Mouse (Mus musculus): ENCODE data around the gene Rab3il1. TPM values are rescaled to one million over a fixed set of nuclear protein-coding genes. Genes with fewer than 3 reads are reported as not detected.
"Not testable (repeated sequence)": the region's sequence is repeated elsewhere in the genome, so short reads cannot be mapped to it uniquely, and the experiment has no call there.

Rab3il1 gene
- total RNA-seq (2021), result 9.7 and 10.1 TPM in 2 replicates
- long read RNA-seq, experiment 1, full-length matches to known transcripts, result 9 of 11 reads
- long read RNA-seq, experiment 1, partial matches to known transcripts, result 2 of 11 reads
- long read RNA-seq, experiment 1, other reads (novel, unspliced or antisense), result 0 of 11 reads
- long read RNA-seq, experiment 2, full-length matches to known transcripts, result 8 of 11 reads
- long read RNA-seq, experiment 2, partial matches to known transcripts, result 1 of 11 reads
- long read RNA-seq, experiment 2, other reads (novel, unspliced or antisense), result 2 of 11 reads

DNA sequence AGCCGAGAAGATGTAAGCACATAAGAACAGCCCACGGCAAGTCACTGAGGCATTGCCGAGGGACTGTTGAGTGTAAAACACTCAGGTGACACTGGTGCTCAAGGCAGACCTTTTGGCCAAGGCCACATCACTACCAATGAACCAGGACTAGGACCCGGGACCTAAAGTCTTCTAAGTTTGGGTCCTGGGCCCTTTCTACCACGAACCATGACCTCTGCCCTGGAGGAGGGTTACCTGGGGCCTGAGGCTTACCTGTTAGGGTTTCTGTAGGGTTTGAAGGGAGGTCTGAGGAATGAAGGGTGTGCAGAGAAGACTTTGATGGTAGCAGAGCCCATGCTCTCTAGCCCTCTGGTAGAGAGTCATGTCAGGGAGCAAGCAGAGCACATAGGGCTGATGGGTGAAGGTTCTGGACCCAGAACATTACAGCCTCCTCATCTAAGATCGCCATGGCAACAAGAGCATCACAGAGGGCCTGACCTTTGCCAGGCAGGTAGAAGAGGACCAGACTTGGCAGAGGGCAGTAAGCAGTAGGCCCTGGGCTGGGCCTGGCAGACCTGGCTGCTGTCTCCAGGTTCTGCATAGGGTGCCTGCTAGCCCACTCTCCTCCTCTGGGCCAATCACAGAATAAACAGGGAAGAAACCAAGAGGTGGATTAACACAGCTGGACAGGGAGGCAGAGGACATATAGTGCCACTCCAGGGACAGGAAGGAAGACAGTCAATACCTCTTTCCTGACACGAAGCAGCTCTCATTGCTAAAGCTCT is at the start of gene Rab3il1, which contains the start of gene Best1:
Rab3il1 (plus strand) TSS at position 464 of the 764 bp plus-strand sequence.
Best1 (minus strand) TSS at position 428 of the 764 bp plus-strand sequence.
- DNase-seq, result no peak

DNA sequence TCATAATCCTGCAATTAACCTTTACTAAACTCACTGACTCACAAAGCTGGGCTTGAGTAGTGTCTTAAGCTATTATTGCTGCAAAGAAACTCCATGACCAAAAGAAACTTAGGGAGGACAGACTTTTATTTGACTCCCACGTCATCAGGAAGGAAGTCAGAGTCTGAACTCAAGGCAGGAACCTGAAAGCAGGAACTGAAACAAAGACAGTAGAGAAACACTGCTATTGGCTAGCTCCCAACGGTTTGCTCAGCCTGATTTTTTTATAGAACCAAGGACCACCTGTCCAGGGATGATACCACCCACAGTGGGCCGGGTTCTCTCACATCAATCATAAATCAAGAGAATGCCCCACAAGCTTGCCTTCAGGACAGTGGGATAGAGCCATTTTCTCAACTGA is 49.1 kb upstream of the Rab3il1 start:
- DNase-seq, result no peak

DNA sequence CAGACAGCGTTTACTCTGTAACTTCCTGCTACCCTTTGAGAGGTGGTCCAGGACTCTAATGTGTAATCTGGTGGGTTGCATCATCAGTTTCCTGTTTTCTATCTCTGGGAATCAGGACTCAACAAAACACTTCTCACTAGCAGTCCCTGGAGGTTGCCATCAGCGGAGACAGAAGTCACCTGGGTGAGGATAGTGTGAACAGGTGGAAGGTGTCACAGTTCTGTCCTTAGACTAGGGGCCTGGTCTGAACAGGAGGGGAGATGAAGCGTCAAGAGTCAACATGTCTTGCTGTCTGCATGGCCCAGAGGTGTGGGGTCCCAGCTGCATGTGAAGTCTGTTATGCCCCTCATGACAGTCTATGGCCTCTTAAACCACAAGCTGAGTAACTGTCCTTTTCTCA is 48.6 kb upstream of the Rab3il1 start:
- no peak for DNase-seq

DNA sequence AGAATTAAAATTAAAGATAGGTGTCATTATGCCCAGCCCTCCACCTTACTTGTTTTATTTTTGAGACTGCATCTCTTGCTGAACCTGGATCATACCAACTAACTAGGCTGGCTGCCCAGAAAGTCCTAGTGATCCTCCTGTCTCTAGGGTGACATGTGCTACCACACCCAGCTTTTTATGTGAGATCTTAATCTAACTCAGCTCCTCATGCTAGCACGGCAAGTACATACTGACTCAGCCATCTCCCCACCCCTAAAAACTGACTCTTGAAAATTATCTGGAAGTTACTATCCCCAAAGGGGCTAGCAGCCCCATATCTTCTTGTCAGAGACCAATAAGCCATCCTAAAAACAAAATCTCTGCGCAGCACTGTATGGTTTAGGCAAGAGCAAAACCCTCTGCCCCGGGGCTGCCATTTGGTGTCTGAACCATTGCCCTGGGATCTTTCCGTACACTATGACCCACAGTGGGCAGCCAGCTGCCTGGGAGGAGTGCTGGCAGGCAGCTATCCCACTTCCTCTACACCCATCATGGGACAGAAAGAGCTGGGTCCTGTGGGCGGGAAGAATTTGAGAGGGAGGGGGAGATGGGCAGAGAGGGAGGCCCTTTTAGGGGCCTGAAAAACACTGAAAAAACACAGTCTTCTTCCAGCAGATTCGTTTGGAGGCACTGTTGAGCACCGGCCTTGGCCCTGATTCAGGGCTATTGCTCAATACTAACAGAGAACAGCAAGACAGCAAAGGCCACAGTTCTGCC is 47.2 kb upstream of the Rab3il1 start:
- peak; percentile 91 for DNase-seq

DNA sequence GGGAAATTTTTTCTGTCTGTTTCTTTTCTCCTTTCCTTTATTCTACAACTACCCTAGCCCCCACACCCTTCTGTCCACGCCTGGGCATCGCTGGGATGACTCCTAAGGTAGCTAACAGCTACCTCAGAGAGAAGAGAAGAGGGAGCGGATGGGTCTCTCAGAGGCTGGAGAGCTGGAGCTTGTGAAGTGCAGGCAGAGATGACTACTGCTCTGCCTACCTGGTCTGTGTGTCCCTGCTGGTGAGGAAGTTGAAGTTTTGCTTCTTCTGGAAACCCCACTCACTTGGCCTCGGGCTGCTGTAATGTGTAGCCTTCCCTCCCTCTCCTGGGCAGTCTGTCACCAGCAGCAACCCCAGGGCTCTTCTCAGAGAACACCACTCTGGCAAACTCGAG is 46.7 kb upstream of the Rab3il1 start:
- peak; percentile 63 for DNase-seq

DNA sequence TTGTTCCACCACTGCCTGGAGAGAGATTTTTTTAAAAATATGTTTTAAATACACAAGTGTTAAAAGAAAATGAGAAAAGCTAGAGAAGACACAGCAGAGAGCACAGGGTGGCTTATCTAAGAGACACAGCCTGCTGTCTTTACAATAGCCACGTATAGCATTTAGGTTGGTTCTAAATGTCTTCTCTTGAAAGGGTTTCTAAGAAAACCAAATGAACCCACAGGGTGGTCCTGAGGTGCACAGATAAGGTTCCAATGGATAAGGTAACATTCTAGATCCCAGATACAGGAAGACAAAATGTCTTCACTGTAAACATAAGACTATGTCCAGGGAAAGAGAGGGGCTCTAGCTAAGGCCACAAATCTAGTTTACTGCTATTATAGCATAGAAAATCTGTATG is 46.0 kb upstream of the Rab3il1 start:
- DNase-seq, result no peak

DNA sequence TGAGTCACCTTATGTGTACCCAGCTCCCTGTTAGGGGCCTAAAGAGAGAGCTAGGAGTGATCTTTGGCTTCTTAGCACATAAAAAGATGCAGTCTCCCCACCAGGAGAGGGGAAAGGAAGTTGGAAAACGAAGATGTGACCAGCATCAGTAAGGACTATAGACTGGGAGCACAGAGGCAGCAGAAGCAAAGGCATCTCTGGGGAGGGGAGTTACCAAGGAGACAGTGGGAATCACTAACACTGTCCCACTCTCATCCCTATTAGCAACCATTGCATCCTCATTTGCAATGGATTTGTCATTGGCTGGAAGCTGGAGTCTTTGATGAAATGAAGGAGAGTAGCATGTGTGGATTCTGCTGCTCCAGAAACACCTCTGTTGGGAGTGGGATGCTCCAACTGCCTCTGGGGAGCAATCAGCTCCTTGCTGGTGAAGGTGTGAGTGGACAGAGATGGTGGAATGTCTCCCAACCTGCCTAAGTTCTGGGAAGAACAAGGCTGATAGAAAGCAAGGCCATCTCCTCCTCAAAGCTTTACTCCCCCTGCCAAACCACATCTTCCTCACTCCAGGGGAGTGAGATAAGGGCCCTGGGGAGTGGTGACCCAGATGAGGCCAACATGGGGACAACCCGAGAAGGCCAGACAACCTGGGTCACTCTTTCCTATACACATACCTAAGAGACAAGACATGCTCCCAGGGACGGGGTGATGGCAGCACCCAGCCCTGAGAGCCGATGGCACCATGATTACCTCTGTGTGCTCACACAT is 44.7 kb upstream of the Rab3il1 start:
- no peak for DNase-seq

DNA sequence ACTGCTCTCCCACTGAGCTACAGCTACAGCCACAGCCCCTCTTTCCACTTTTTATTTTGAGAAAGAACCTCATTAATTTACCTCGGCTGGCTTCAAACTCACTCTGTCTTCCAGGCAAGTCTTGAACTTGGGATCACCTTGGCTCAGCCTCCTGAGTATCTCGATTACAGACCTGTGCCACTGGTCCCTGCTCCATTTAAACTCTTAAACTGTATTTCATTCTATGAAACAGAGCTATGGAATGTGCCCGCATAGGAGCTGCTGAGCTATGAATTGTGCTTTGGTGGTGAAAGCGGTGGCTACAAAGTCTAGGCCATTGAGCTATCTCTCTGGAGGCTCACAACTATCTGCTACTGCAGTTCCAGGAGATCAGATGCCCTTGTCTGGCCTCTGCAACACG is 43.5 kb upstream of the Rab3il1 start:
- DNase-seq, result no peak

DNA sequence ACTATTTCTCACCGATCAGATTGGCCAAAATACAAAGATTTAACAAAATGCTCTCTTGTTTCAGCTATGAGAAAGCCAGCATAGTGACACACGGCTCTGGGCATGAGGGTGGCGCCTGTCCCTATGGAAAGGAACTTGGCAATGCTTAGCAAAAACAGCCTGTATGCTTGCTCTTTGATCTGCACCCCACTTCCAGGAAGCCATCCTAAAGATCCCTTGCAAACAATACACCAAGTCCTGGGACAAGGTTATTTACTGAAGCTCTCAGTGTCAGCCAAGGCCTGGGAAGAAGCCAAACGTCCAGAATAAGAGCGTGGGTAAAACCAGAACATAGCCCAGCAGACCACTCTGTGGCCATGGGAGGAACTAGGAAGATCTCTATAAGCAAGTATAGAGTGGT is 40.7 kb upstream of the Rab3il1 start:
- no peak for DNase-seq

DNA sequence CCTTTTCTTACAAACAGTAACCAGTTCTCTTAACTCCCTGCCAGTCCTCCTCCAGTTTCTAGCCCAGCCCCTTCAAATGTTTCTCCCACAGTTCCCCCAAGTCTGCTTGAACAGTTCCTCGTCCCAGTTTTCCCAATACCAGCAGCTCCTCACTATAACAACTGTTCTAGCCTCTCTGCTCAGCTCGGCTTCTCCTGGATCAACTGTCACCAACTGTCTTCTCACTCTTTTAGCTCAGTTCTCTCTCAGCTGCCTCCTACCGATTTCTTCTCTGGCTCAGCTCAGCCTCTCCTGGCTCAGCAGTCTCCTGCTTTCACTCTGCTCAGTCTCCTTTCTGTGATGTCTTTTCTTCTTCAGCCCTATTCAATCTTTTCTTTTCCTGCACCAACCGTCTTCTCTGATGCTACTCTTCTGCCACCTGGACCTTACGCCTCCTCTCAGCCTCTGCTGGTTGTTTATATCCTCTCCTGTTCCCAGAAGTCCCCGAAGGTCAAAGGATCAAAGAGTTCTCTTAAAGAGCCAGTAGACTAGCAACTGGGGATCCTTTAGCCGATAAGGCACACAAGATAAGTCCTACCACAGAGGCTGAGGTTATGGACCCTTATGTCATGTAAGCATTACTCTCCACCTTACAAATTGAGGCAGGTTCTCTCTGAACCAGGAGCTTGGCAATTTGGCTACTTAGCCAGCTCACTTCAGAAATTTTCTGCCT is 37.1 kb upstream of the Rab3il1 start:
- no peak for DNase-seq

DNA sequence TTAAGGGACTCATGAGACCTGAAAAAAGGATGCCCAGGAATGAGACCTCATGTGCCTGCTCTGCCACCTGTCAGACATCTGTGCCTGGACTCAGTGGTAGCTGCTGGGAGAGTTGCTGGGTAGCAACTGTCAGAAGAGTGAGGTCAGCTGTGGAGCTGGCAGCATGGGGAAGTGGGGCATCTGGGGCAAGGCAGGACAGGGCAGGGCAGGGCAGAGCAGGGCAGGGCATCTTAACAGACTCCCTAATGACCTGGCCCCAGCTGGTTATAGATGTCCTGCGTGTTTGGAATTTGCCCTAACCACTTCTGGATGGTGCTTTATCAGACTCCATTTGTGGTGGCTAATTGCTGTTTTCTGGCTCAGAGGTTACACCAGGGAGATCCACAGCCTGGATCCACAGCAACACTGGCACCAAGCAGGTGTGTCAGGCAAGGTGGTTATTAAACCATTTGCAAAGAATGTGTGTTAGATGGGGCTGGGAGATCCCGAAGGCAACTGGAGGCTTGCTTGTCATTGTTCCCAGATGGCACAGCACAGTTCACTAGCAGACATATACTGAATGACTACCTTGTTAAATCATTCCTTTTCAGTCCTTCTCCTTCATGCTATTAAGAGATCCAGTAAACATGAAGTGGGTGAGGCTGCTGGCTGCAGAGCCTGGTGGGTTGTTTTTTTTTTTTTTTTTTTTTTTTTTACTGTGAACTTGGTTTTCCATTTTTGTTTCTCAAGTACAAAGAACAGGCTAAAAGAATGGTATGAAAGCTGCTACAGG is 35.2 kb upstream of the Rab3il1 start:
- DNase-seq, result no peak

DNA sequence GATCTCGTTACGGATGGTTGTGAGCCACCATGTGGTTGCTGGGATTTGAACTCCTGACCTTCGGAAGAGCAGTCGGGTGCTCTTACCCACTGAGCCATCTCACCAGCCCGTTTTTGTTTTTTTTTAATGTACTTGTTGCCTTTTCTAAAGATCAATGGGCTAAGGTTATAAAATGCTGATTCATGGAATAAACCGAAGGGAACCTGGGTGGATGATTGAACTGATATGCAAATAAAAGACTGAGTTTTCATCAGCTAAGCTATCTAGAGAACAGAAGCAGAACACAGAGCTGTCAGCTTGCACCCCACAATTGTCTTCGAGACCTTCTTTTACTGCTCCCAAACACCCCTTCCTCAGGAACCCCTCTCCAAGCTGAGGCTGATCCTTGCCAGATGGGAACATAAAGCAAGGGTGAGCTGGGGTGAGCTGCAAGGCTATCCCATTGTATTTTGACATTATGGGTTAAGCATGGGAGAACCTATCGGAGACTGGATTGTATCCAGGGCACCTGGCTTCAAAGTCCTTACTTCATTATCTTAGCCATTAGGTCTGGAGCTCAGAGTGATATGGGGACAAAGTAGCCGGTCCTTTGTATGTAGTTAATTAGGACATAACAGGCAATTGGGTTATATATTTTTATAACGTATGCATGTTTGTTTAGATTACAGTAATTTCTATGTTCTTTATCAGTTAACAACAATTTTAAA is 33.2 kb upstream of the Rab3il1 start:
- DNase-seq, result no peak

DNA sequence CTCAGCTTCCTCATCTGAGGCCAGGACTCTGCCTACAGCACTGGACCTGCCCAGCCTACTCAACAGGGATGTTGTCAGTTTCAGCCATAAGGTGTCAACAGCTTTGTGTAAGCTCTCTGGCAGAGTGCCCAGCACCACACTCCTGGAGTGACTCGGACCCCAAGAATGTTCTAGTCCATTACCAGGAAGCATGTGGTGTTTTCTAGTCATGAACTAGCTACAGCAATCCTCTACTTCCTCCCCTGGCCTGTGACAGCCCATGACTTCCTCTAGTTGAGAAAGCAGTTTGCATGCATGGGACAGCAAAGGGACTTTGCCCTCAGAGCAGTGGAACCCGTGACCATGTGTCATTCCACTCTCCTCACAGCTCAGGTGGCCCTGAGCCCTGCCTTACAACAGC is 26.6 kb upstream of the Rab3il1 start:
- not testable (repeated sequence) for DNase-seq

DNA sequence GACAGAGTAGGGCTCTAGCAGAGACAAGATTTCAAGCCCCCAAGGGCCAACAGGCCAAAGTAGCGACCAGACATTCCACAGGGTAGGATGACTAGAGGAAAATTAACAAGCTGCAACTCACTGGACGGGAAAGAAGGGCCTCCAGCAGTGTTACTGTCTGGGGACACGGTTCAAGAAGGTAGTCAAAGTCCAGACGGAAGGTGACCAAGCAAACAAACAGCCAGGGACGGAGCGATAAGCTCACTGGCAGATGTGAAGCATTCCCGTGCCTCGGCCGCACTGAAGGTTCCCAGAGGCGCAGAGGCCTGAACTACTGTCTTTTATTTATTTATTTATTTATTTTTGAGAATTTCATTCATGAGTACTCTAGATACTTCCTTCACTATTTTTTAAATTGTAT is 24.4 kb upstream of the Rab3il1 start:
- no peak for DNase-seq

DNA sequence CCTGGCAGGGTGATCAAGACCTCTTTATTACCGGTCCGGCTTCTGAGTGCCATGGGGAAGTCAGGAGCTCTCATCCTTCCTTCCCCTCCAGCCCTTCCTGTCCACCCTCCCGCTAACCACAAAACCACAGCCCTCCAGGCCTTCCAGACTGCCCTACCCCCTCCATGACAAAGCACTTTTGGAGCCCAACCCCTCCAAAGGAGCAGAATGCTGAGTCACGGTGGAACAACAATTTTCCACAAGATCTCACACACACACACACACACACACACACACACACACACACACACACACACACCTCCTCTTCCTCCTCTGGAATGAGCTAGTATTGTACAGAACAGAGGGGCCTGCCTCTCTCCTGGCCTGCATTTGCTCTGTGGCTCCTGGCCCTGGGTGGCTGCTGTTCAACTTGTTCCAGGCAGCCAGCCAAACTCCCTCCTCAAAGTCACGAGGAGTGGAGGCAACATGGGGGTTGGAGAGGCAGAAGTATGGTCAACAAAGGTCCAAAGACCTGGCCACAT is 23.0 kb upstream of the Rab3il1 start:
- peak; percentile 89 for DNase-seq

DNA sequence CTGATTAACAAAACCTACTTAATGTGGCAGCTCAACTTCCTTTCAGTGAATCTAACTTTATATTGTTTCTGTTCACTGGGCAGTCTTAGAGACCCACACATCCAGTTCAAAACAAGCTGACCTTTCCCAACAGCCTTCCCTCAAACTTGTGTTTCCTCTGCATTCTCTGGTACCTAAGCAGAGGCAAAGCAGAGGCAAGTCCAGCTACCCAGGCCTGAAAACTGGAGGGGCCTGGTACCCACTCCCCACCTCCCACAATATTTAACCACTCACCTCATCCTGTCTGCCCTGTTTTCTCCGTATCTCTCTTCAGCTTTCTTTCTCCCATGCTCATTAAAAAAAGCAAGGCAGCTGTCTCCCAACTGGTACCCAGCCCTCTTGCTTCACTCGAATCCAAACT is 22.3 kb upstream of the Rab3il1 start:
- DNase-seq, result no peak

DNA sequence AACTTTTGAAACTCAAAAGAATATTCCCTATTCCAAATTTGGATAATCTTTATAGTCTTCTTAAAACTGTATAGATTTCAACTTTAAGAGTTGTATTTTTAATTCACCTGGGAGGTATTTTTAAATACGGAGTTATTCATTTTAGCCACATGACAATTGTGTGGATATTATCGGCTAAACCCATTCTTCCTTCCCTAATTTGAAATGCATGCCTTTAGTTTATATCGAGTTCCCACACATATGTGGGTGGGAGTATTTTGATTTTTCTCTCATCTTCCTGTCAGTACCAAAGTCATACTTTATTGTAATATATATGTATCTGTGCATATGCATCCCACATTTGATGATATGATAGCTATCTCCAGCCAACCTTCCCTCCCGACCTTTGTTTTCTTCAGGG is 21.2 kb upstream of the Rab3il1 start, which contains the start of gene Fth1:
Fth1 (plus strand) TSS at position 341 of the 400 bp plus-strand sequence.
- DNase-seq, result no peak

DNA sequence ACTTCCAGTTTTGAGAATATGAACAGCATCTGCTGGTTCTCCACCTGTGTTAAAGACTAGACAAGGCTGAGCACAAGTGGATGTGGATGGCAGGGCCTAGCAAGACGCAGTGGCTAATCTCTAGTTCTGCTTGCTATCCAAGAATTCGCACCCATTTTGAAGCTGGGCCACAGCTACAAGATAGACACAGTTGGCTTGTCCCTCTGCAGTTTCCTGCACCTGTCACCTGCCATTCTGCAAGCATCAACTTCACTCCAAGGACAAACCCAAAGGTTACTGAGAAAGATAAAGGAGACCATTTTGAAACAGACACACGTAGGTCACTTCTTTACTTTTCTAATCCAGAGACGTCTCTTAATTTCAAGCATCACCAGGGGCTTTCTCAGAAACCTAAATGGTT is 19.8 kb upstream of the Rab3il1 start:
- DNase-seq, result no peak

DNA sequence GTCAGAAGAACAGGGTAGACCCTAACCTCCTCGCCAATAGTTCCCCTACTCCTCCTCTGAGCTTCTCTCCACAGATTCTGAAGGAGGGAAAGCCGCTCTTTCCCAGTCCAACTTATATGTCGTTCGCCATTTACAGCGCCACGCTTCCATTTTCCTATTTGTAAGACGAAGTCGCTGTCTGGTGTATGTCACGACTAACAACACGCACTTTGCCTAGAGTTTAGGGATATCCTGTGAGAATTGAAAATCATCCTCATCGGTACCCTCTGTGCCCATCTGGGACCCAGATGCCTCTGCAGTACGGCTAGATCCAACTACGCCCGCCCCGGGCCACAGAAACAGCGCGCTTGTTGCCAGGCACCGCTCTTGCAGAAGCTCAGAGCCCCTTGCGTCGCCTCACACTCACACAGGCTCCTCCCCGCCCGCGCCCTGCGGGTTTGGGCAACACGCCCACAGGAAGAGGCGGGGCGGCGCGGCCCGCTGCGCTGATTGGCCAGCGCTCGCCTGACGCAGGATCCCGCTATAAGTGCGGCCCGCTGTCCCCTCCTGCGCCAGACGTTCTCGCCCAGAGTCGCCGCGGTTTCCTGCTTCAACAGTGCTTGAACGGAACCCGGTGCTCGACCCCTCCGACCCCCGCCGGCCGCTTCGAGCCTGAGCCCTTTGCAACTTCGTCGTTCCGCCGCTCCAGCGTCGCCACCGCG is 19.2 kb upstream of the Rab3il1 start:
- DNase-seq, result peak; percentile 98
